Mouse (Mus musculus) CD4-positive naive resting alpha-beta T cell, adult 76 days (primary cell): ENCODE results near the gene Adamtsl1. TPM values are rescaled to one million over a fixed set of nuclear protein-coding genes. Genes with fewer than 3 reads are reported as not detected.

Experiments used
- total RNA-seq: library from RNA; stranded (reverse); gene quantifications from one replicate; pipeline ENCODE4 v1.2.4, GENCODE M21; 2023

Adamtsl1 gene
- not detected for total RNA-seq

DNA sequence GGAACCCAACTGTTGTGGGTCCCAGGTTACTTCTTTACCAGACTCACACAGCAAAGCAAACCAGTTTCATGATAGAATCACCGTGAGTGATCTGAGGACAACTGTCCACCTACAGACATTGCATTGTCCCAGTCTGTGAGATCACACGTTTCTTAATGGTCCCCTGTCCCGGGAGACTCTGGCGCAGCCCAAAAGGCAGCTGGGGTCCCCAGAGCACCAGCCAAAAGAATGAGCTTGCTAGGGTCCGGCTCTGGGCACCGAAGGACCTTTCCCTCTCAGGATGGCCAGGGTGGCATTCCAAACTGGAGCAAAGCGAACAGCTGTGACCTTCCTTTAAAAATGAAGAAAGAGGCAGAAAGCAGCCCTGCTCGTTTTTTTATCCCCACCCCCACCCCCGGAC is at the start of gene Adamtsl1:
Gene Adamtsl1, plus strand, starts transcription at position 381 of the 400 bp plus-strand sequence.

